Mouse (Mus musculus): ENCODE measurements around the gene Zfp53. TPM values are rescaled to one million over a fixed set of nuclear protein-coding genes. Genes with fewer than 3 reads are reported as not detected.

Gene Zfp53
- total and polyA plus RNA-seq, 3 experiments = 2.6 to 15.1 (median 8.5) TPM

DNA sequence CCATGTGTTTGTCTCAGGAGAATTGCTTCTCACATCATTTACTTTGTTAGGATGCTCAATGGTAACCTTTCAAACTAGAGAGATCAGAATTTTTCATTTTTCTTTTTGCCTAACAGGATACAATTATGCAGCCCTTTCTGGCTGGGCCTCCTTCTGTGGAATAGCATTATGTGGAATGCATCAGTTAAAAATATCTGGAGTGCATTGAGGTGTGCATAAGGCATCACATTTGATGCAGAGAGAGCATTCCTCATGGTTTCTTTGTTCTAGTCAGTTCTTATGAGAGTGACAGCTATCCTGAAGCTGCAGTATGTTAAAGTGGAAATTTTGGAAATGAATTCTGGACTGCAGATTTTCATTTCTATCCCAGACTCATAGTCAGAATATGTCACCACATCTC lies 37.5 kb downstream of the Zfp53 start:
- ATAC-seq (ENCODE audit: extremely low read depth, insufficient number of reproducible peaks, low FRiP score, poor library complexity, severe bottlenecking) = no peak
- TF ChIP-seq POLR2AphosphoS5 (IDR thresholded peaks at IDR 0.05; ENCODE audit: insufficient replicate concordance, low read depth, low read length) = no peak
- no peak for TF ChIP-seq GATA2 (IDR thresholded peaks at IDR 0.05; ENCODE audit: borderline replicate concordance, low read depth, low read length)
- TF ChIP-seq TAL1 (conservative IDR thresholded peaks at IDR 0.05; ENCODE audit: low read depth, low read length) = no peak
- no peak for TF ChIP-seq GATA1 (IDR thresholded peaks at IDR 0.05; ENCODE audit: borderline replicate concordance, low read length)
- no peak for TF ChIP-seq CTCF (IDR thresholded peaks at IDR 0.05; ENCODE audit: low read depth, low read length)

DNA sequence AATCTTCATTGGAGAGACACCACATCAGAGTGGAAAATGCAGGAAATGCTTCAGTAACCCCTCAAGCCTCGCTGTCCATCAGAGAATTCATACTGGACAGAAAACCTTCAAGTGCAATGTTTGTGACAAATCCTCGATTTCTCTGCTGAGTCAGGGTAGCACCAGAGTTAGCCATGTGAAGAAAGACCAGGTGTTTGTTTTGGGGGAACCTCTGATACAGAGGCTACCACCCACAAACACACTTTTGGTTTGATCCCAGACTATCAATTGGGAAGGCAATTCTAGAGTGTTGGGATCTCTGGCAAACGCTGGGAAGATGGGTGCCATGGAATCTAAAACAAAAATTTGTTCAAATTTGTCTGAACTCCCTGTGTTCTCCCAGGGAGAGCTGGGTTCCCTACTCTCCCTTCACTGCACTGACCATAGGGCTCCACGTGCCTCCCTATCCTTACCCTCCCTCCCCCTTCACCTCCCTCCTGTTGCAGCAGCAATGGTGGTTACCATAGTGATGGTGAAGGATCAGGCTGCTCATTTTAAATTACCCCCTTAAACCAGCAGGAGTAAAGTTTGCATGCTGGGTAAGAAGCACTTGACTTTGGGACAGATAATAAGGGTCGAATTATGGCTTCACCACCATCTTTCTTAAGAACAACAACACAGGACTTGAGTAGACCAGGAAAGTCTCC lies 42.0 kb downstream of the Zfp53 start:
- TF ChIP-seq TAL1 (conservative IDR thresholded peaks at IDR 0.05; ENCODE audit: low read depth, low read length) (no peak), POLR2AphosphoS5 (IDR thresholded peaks at IDR 0.05; ENCODE audit: insufficient replicate concordance, low read depth, low read length) (no peak), GATA1 (IDR thresholded peaks at IDR 0.05; ENCODE audit: borderline replicate concordance, low read length) (no peak), GATA2 (IDR thresholded peaks at IDR 0.05; ENCODE audit: borderline replicate concordance, low read depth, low read length) (no peak), CTCF (IDR thresholded peaks at IDR 0.05; ENCODE audit: low read depth, low read length) (no peak)
- DNase-seq (ENCODE audit: low spot score) (no peak), ATAC-seq (ENCODE audit: extremely low read depth, insufficient number of reproducible peaks, low FRiP score, poor library complexity, severe bottlenecking) (no peak)
- Histone ChIP-seq H3K27me3 (ENCODE audit: insufficient read depth, low read length) (no peaks in the 10 kb centered on the region), H3K4me1 (ENCODE audit: insufficient read depth, low read depth, low read length) (peaks cover 41% of the 10 kb centered on the region), H3K9me3 (replicated peaks) (no peaks in the 10 kb centered on the region), H3K4me3 (ENCODE audit: low read depth, low read length) (no peak overlapping the region), H3K36me3 (replicated peaks) (no peaks in the 10 kb centered on the region)

More for the DNA sequence above, 37.5 kb downstream of the Zfp53 start:
- Histone ChIP-seq H3K4me3 (ENCODE audit: low read depth, low read length) (no peak overlapping the region), H3K9me3 (replicated peaks) (no peaks in the 10 kb centered on the region), H3K4me1 (ENCODE audit: insufficient read depth, low read depth, low read length) (peaks cover 3% of the 10 kb centered on the region; the same call in 1 of the 2 replicates), H3K36me3 (replicated peaks) (no peaks in the 10 kb centered on the region), H3K27me3 (ENCODE audit: insufficient read depth, low read length) (no peaks in the 10 kb centered on the region)
- DNase-seq (ENCODE audit: low spot score) = no peak

DNA sequence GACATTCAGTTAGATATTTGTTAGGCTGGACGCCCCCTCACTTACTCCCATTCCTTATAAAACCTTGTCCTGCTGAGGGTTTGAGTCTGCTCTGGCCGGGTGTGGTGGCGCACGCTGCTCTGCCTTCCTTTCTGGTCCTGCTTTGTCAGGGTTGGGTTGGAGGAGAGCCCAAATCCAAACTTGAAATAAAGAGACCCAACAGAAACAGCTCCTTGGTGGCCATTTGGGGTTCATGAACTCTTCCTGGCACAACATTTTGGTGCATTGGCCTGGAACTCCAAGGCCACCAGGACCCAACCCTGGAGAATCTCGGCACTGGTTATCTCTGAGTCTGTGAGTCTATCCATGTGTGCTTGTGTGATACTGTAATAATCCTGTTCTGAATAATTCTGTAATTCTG lies 42.8 kb downstream of the Zfp53 start:
- Histone ChIP-seq H3K36me3 (replicated peaks) (no peaks in the 10 kb centered on the region), H3K4me1 (ENCODE audit: insufficient read depth, low read depth, low read length) (peaks cover 42% of the 10 kb centered on the region), H3K9me3 (replicated peaks) (no peaks in the 10 kb centered on the region), H3K4me3 (ENCODE audit: low read depth, low read length) (peak overlapping the region; percentile 77; the same call in 1 of the 2 replicates), H3K27me3 (ENCODE audit: insufficient read depth, low read length) (no peaks in the 10 kb centered on the region)
- ATAC-seq (ENCODE audit: extremely low read depth, insufficient number of reproducible peaks, low FRiP score, poor library complexity, severe bottlenecking) = no peak
- no peak for DNase-seq (ENCODE audit: low spot score)
- no peak for TF ChIP-seq TAL1 (conservative IDR thresholded peaks at IDR 0.05; ENCODE audit: low read depth, low read length)

DNA sequence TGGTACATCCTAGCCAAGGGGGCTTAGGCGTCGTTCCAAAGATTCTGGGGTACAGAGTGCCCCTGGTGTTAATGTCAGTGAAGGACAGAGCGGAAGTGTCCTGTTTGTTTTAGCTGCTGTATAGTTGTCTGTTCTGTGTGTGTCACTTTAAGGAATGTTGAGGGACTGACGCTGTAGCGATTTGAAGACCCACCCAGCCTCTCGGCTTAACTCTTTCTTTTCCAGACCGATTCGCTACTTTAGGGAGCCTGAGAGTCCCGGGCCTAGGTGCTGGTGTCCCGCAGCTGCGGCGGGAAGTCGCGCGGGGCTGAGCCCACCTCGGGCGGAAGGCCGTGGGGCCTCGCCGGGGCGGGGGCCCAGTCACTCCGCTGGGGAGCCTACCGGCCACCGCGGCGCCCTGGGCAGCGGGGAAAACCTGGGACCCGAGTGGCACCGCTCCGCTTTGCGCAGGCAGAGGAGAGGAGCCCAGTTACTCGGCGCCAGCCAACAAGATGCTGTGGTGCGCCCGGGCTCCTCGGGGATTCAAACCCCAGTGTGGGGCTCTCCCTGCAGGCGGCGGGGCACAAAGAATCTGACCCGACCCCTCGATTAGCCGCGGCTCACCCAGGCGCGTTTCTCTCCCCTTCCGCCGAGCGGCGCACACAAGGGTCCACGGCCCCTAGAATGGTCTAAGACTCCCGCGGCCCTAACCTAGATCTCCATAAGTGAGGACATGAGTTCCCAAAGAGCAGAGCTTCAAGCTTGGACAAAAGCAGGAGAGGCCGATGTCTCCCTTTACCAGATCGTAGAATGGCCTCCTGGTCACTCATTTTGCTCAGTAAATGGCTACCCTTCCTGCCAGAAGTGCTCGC lies 43.5 kb downstream of the Zfp53 start:
- Histone ChIP-seq H3K9me3 (replicated peaks) (no peaks in the 10 kb centered on the region), H3K27me3 (ENCODE audit: insufficient read depth, low read length) (no peaks in the 10 kb centered on the region), H3K4me1 (ENCODE audit: insufficient read depth, low read depth, low read length) (peaks cover 42% of the 10 kb centered on the region), H3K36me3 (replicated peaks) (no peaks in the 10 kb centered on the region), H3K4me3 (ENCODE audit: low read depth, low read length) (peak overlapping the region; percentile 77)
- TF ChIP-seq POLR2AphosphoS5 (IDR thresholded peaks at IDR 0.05; ENCODE audit: insufficient replicate concordance, low read depth, low read length) (no peak), GATA2 (IDR thresholded peaks at IDR 0.05; ENCODE audit: borderline replicate concordance, low read depth, low read length) (no peak), GATA1 (IDR thresholded peaks at IDR 0.05; ENCODE audit: borderline replicate concordance, low read length) (no peak)
- DNase-seq (ENCODE audit: low spot score) (peak; percentile 65), ATAC-seq (ENCODE audit: extremely low read depth, insufficient number of reproducible peaks, low FRiP score, poor library complexity, severe bottlenecking) (peak; percentile 68)

DNA sequence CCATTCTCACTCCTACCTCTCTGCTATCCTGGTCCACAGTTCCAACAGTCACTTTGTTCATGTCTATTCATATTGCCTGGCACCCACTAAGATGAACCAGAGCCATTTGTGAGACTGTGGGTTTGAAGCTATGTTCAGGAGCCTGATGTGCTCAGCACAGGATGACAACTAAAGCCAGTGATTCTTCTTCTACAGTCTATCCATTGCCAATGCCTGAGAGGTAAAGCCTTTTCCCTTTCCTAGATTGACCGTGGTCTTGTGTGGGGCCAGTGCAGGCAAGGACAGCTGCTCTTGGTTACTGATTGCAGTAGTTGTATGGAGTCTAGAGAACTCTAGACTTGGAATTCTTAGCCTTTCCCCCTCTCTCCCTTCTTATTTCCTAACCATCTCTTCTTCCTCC lies 45.2 kb downstream of the Zfp53 start:
- DNase-seq (ENCODE audit: low spot score) = no peak
- no peak for TF ChIP-seq TAL1 (conservative IDR thresholded peaks at IDR 0.05; ENCODE audit: low read depth, low read length)
- H3K27me3 ChIP-seq (ENCODE audit: insufficient read depth, low read length) = no peaks in the 10 kb centered on the region
- peaks cover 42% of the 10 kb centered on the region for H3K4me1 ChIP-seq (ENCODE audit: insufficient read depth, low read depth, low read length)
- ATAC-seq (ENCODE audit: extremely low read depth, insufficient number of reproducible peaks, low FRiP score, poor library complexity, severe bottlenecking) = no peak
- H3K9me3 ChIP-seq (replicated peaks) = no peaks in the 10 kb centered on the region
- H3K36me3 ChIP-seq (replicated peaks) = no peaks in the 10 kb centered on the region
- H3K4me3 ChIP-seq (ENCODE audit: low read depth, low read length) = no peak overlapping the region

DNA sequence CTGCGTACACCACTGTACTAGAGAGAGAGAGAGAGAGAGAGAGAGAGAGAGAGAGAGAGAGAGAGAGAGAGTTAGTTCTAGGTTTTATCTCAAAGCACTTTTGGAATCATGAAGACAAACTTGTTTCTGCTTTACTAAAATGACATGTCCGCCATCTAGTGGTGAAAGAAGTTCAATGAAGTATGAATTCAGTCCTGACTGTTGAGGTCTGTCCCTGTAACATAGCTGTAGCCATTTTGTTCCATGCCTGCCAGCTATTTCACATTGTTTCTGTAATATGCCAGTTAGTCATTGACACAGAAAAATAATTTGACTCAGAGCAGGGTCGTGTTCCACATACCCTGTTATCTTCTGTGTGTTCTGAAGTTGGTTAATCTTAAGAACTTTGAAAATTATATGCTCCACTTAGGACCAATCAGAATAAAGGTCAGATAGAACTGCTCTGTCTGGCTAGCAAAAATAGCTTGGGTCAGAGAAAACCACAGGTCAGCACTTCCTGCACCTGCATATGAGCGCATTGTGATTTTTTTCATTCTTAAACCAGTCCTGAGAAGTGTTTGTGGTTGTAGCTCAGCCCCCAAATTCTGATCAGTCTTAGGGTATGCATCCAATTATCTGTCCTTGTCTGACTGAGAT lies 45.8 kb downstream of the Zfp53 start:
- DNase-seq (ENCODE audit: low spot score) (peak; percentile 38), ATAC-seq (ENCODE audit: extremely low read depth, insufficient number of reproducible peaks, low FRiP score, poor library complexity, severe bottlenecking) (peak; percentile 51)
- H3K36me3 ChIP-seq (replicated peaks) = no peaks in the 10 kb centered on the region
- no peaks in the 10 kb centered on the region for H3K27me3 ChIP-seq (ENCODE audit: insufficient read depth, low read length)
- H3K4me3 ChIP-seq (ENCODE audit: low read depth, low read length) = peak overlapping the region; percentile 74; the same call in 1 of the 2 replicates
- H3K4me1 ChIP-seq (ENCODE audit: insufficient read depth, low read depth, low read length) = peaks cover 42% of the 10 kb centered on the region
- no peaks in the 10 kb centered on the region for H3K9me3 ChIP-seq (replicated peaks)
- peak; percentile 28; the same call in 1 of the 2 replicates for TF ChIP-seq CTCF (IDR thresholded peaks at IDR 0.05; ENCODE audit: low read depth, low read length)
- TF ChIP-seq GATA1 (IDR thresholded peaks at IDR 0.05; ENCODE audit: borderline replicate concordance, low read length) = no peak
- TF ChIP-seq TAL1 (conservative IDR thresholded peaks at IDR 0.05; ENCODE audit: low read depth, low read length) = no peak
- TF ChIP-seq GATA2 (IDR thresholded peaks at IDR 0.05; ENCODE audit: borderline replicate concordance, low read depth, low read length) = no peak
- no peak for TF ChIP-seq POLR2AphosphoS5 (IDR thresholded peaks at IDR 0.05; ENCODE audit: insufficient replicate concordance, low read depth, low read length)
